Mouse (Mus musculus): ENCODE measurements around the gene Nwd2.

GRCm38 (mm10) chr5:63755092-63755761 lies 106.3 kb downstream of the Nwd2 start:
- no peak for TF ChIP-seq CTCF (IDR thresholded peaks at IDR 0.05; ENCODE audit: extremely low read depth, insufficient read depth, insufficient read length, insufficient replicate concordance)
- no peak for TF ChIP-seq POLR2A (IDR thresholded peaks at IDR 0.05; ENCODE audit: low read depth, low read length)

All from spleen, adult 2 months (tissue).